Mouse (Mus musculus): Measurements from ENCODE around the gene Grm8.

- no peak for TF ChIP-seq POLR2A (IDR thresholded peaks at IDR 0.05; ENCODE audit: control insufficient read depth in 1 of 2, insufficient read depth in 1 of 2, low read depth in 1 of 2, low read length in 2 of 2, poor library complexity in 1 of 2)
- no peak for TF ChIP-seq EP300 (IDR thresholded peaks at IDR 0.05; ENCODE audit: low read depth in 1 of 2, low read length in 2 of 2)
- no peak for TF ChIP-seq TCF12 (IDR thresholded peaks at IDR 0.05; ENCODE audit: low read depth, low read length)
- TF ChIP-seq CTCF (IDR thresholded peaks at IDR 0.05 in 2 of 3, conservative IDR thresholded peaks at IDR 0.05 in 1 of 3; ENCODE audit: control insufficient read depth in 1 of 3, insufficient read depth in 1 of 3, low read depth in 2 of 3, low read length in 3 of 3, poor library complexity in 1 of 3, severe bottlenecking in 1 of 3), result no peak
- no peak for TF ChIP-seq POLR2AphosphoS5 (IDR thresholded peaks at IDR 0.05; ENCODE audit: borderline replicate concordance, low read depth, low read length)
Observed at GRCm38 (mm10) chr6:27809996-27810395, 325.0 kb downstream of the Grm8 start.

All from MEL (cell line).